Mouse (Mus musculus) left cerebral cortex, adult 2 months (tissue): ENCODE results near the gene Glud1. TPM values are rescaled to one million over a fixed set of nuclear protein-coding genes. Genes with fewer than 3 reads are reported as not detected.
A peak's percentile ranks its signal among the peaks of the same experiment; 100 is the strongest.

Source experiments
- DNase-seq, 2 experiments: peaks; one replicate each; pipeline ENCODE4 v3.0.0; 2021 to 2022; ENCODE audit warnings: low spot score in 2 of 2, mixed read lengths in 1 of 2; ENCODE audit errors: extremely low spot score in 1 of 2
- H3K27ac ChIP-seq: fragments of 200-600 bp; 2 replicates; pipeline ENCODE4 v1.8.1; 2022
- H3K4me3 ChIP-seq: fragments of 200-600 bp; 2 replicates; pipeline ENCODE4 v1.8.1; 2022
- CTCF ChIP-seq: fragments of 200-600 bp; IDR thresholded peaks from 2 replicates; pipeline ENCODE4 v1.8.1; 2022; ENCODE audit warnings: antibody characterized with exemption, mild to moderate bottlenecking, moderate library complexity
- intact Hi-C: fragments of 180-260 bp; cut with DNase I; formaldehyde crosslinking; loops from one replicate; pipeline ENCODE4 v1.15.1; 2025
- total RNA-seq, 2 experiments: library from RNA; stranded (reverse); gene quantifications; 2 replicates each; pipeline ENCODE4 v1.2.3; 2021

The Glud1 gene
- total RNA-seq, 2 experiments from 2014 or later = 281 to 285 TPM

GRCm38 (mm10) chr14:34293641-34294040 is 16.9 kb upstream of the Glud1 start:
- TF ChIP-seq CTCF = no peak
- no peak overlapping the region for H3K4me3 ChIP-seq
- intact Hi-C loops = no loop called here
- DNase-seq = no peak
- H3K27ac ChIP-seq = no peak overlapping the region

- no peak for DNase-seq
- TF ChIP-seq CTCF = no peak
- Histone ChIP-seq H3K27ac (no peak overlapping the region), H3K4me3 (no peak overlapping the region)
- intact Hi-C loops = no loop called here
These were observed 14.2 kb upstream of the Glud1 start for GRCm38 (mm10) chr14:34296350-34296749.

- TF ChIP-seq CTCF = no peak
- Histone ChIP-seq H3K27ac (no peak overlapping the region), H3K4me3 (no peak overlapping the region)
- intact Hi-C loops = no loop called here
- DNase-seq = no peak
These were observed 13.5 kb upstream of the Glud1 start for GRCm38 (mm10) chr14:34297038-34297437.

- DNase-seq = no peak
- no peak for TF ChIP-seq CTCF
- Histone ChIP-seq H3K27ac (no peak overlapping the region), H3K4me3 (no peak overlapping the region)
- intact Hi-C loops = no loop called here
These were observed 12.9 kb upstream of the Glud1 start for GRCm38 (mm10) chr14:34297634-34298033.

- H3K4me3 ChIP-seq = no peak overlapping the region
- intact Hi-C loops = no loop called here
- no peak overlapping the region for H3K27ac ChIP-seq
- DNase-seq = no peak
- no peak for TF ChIP-seq CTCF
These were observed 11.4 kb upstream of the Glud1 start for GRCm38 (mm10) chr14:34298871-34299700.

GRCm38 (mm10) chr14:34302681-34303242 is 7.8 kb upstream of the Glud1 start:
- Histone ChIP-seq H3K27ac (no peak overlapping the region), H3K4me3 (no peak overlapping the region)
- intact Hi-C loops = no loop called here
- no peak for DNase-seq
- no peak for TF ChIP-seq CTCF

GRCm38 (mm10) chr14:34303265-34303680 is 7.3 kb upstream of the Glud1 start:
- intact Hi-C loops = no loop called here
- no peak for DNase-seq
- no peak overlapping the region for H3K27ac ChIP-seq
- no peak overlapping the region for H3K4me3 ChIP-seq
- TF ChIP-seq CTCF = no peak

GRCm38 (mm10) chr14:34309266-34309665 is 1.3 kb upstream of the Glud1 start:
- H3K27ac ChIP-seq = no peak overlapping the region
- intact Hi-C loops = no loop called here
- no peak overlapping the region for H3K4me3 ChIP-seq
- TF ChIP-seq CTCF = no peak
- no peak for DNase-seq

- H3K27ac ChIP-seq = peak overlapping the region; percentile 92
- H3K4me3 ChIP-seq = peak overlapping the region; percentile 96
- intact Hi-C loops = loop anchor here (2.0 to 5.0 kb wide), 2 partner anchors 52 to 193 kb away; partner anchors contain the start of gene Bmpr1a
- TF ChIP-seq CTCF = no peak
- DNase-seq = no peak
These were observed 657 bp upstream of the Glud1 start for GRCm38 (mm10) chr14:34309907-34310233.

GRCm38 (mm10) chr14:34311021-34311631 is 599 bp downstream of the Glud1 start:
- intact Hi-C loops = loop anchor here (2.0 to 5.0 kb wide), 2 partner anchors 51 to 192 kb away; partner anchors contain the start of gene Bmpr1a
- peak overlapping the region; percentile 96 for H3K4me3 ChIP-seq
- H3K27ac ChIP-seq = peak overlapping the region; percentile 90
- TF ChIP-seq CTCF = no peak
- peak in 1 of 2 experiments; percentile 48 for DNase-seq

- no peak for DNase-seq
- peak overlapping the region; percentile 96 for H3K4me3 ChIP-seq
- intact Hi-C loops = loop anchor here (2.0 to 5.0 kb wide), 2 partner anchors 51 to 191 kb away; partner anchors contain the start of gene Bmpr1a
- no peak for TF ChIP-seq CTCF
- H3K27ac ChIP-seq = peak overlapping the region; percentile 90
These were observed 1.2 kb downstream of the Glud1 start for GRCm38 (mm10) chr14:34311691-34312090.

- Histone ChIP-seq H3K4me3 (peak overlapping the region; percentile 96), H3K27ac (peak overlapping the region; percentile 37; the same call in 1 of the 2 replicates)
- TF ChIP-seq CTCF = no peak
- intact Hi-C loops = loop anchor here (5.0 kb wide), 1 partner anchor 50 kb away; no protein-coding TSS in a partner anchor
- DNase-seq = no peak
These were observed 2.0 kb downstream of the Glud1 start for GRCm38 (mm10) chr14:34312339-34313048.
